Mouse (Mus musculus) neural tube, embryonic 12.5 days (tissue): ENCODE results near the gene Ica1. TPM values are rescaled to one million over a fixed set of nuclear protein-coding genes. Genes with fewer than 3 reads are reported as not detected.

ENCODE experiments used
- ATAC-seq: fragments of 200-750 bp; cut with Nextera tagmentation; 2 replicates; pipeline ENCODE4 v1.8.0; 2017; ENCODE audit warnings: low read depth, mild to moderate bottlenecking, moderate TSS enrichment, moderate library complexity; ENCODE audit not compliant: low FRiP score
- H3K27ac ChIP-seq: fragments of 300-500 bp; sonication (generic); 2 replicates; pipeline ENCODE4 v1.5.1; 2016
- H3K27me3 ChIP-seq: fragments of 300-500 bp; sonication (generic); replicated peaks from 2 replicates; pipeline ENCODE4 v1.6.1; 2016; ENCODE audit warnings: mild to moderate bottlenecking
- H3K36me3 ChIP-seq: fragments of 300-500 bp; sonication (generic); 2 replicates; pipeline ENCODE4 v1.6.1; 2016; ENCODE audit warnings: mild to moderate bottlenecking
- H3K4me1 ChIP-seq: fragments of 300-500 bp; sonication (generic); 2 replicates; pipeline ENCODE4 v1.6.1; 2016
- H3K4me2 ChIP-seq: fragments of 300-500 bp; sonication (generic); replicated peaks from 2 replicates; pipeline ENCODE4 v1.6.1; 2016; ENCODE audit warnings: mild to moderate bottlenecking
- H3K4me3 ChIP-seq: fragments of 300-500 bp; sonication (generic); 2 replicates; pipeline ENCODE4 v1.5.1; 2016
- H3K9ac ChIP-seq: fragments of 300-500 bp; sonication (generic); 2 replicates; pipeline ENCODE4 v1.6.1; 2016; ENCODE audit warnings: mild to moderate bottlenecking
- H3K9me3 ChIP-seq: fragments of 300-500 bp; sonication (generic); 2 replicates; pipeline ENCODE4 v1.6.1; 2016; ENCODE audit warnings: mild to moderate bottlenecking
- WGBS: fragments of 180-500 bp; shearing (Covaris S2); methylation state at CpG from one replicate; pipeline ENCODE4 v1.1.7; 2016; 5-methylcytosine and 5-hydroxymethylcytosine counted together
- polyA plus RNA-seq: library from polyadenylated mRNA; unstranded; fragments of >200 nt; fragmentation: Nextera tagmentation; extraction: Ambion mirVana; gene quantifications from 2 replicates; pipeline ENCODE4 v1.2.1, GENCODE M21; 2016

Ica1 gene
- 23.8 and 26.4 TPM in 2 replicates for polyA plus RNA-seq

DNA sequence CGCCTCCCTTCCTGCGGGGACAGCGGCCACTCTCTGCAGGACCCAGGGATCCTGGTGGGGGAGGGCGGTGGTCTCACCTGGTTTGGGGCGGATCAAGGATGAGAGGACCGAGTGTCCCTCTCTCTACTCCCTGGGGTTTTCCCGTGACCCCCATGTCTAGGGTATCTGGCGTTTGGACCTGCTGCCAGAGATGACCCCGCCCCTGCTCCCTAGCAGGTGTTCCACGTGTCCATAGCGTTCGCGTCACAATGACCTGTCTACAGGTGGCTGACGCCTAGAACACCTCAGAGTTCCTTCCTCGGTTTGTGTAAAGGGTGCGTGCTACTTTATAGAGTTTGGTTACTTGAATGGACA, at the start of gene Ica1:
Ica1 (minus strand) TSS at position 193 of the 354 bp plus-strand sequence.
- ATAC-seq, result peak; percentile 63; the same call in 1 of the 2 replicates

DNA sequence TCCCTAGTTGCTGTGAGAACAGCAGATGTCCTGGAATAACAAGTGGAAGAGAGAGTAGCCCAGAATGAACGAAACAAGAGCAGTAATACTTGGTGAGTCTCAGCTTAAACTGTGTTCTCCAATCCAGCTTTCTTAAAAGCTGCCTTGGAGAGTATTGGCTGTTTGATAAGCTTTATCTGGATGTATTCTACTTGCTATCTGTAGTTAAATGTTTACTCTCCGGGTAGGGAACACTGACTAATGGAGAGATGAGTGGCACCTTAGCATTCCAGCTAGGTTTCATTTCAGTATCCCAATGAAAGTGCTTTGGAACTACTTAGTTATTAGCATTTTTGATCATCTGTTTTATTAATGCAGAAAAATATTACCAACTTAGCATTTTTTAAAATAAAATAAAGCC, 41.6 kb upstream of the Ica1 start:
- WGBS, result 88% methylated on average over 2 of the region's 2 CpGs
- no peak overlapping the region for H3K4me3 ChIP-seq
- no peaks in the 10 kb centered on the region for H3K4me1 ChIP-seq
- no peaks in the 10 kb centered on the region for H3K27me3 ChIP-seq
- no peaks in the 10 kb centered on the region for H3K9me3 ChIP-seq
- H3K4me2 ChIP-seq, result no peak overlapping the region
- H3K27ac ChIP-seq, result no peak overlapping the region
- no peak overlapping the region for H3K9ac ChIP-seq
- H3K36me3 ChIP-seq, result no peaks in the 10 kb centered on the region
- ATAC-seq, result no peak

More for the DNA sequence above, at the start of gene Ica1:
- Histone ChIP-seq H3K36me3 (no peaks in the 10 kb centered on the region), H3K4me2 (peak within 1 kb of the TSS; percentile 95), H3K27ac (no peak within 1 kb of the TSS), H3K4me3 (peak within 1 kb of the TSS; percentile 80), H3K9ac (peak within 1 kb of the TSS; percentile 84), H3K9me3 (no peaks in the 10 kb centered on the region), H3K27me3 (no peaks in the 10 kb centered on the region), H3K4me1 (peaks cover 4% of the 10 kb centered on the region; the same call in 1 of the 2 replicates)
- 2% methylated on average over 15 of the region's 16 CpGs for WGBS

DNA sequence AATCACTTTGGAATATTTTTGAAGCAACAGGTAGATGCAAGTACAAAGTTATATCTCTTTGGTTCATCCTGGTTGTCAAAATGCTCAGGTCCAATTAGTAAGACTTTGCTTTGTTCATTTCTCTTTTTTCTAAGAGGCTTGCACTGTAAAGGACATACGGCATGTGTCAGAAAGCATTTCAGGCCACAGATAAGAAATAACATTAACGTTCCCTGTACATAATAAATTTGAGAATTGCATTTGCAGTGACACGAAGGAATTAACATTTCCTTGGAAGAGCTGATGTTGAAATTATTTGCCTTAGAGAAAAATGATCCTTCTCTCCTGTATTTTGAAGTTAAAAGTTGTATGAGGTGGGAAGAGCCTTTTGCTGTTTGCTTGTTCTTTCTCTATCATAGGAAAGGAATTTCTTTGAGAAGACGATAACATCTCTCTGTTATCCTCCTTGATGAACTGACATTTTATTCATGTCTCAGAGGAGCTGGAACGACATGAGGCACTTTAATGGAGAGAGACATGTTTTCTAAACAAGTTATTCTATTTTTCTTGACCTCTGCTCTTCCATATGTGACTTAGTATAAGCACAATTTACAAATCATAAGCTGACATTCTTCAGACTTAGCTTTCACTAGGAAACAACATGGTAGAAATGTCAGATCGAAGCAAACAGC, 36.2 kb upstream of the Ica1 start:
- WGBS, result 87% methylated on average over 6 of the region's 6 CpGs
- Histone ChIP-seq H3K27ac (no peak overlapping the region), H3K36me3 (no peaks in the 10 kb centered on the region), H3K9ac (no peak overlapping the region), H3K4me2 (no peak overlapping the region), H3K9me3 (no peaks in the 10 kb centered on the region), H3K4me1 (no peaks in the 10 kb centered on the region), H3K4me3 (no peak overlapping the region), H3K27me3 (no peaks in the 10 kb centered on the region)
- ATAC-seq, result no peak

DNA sequence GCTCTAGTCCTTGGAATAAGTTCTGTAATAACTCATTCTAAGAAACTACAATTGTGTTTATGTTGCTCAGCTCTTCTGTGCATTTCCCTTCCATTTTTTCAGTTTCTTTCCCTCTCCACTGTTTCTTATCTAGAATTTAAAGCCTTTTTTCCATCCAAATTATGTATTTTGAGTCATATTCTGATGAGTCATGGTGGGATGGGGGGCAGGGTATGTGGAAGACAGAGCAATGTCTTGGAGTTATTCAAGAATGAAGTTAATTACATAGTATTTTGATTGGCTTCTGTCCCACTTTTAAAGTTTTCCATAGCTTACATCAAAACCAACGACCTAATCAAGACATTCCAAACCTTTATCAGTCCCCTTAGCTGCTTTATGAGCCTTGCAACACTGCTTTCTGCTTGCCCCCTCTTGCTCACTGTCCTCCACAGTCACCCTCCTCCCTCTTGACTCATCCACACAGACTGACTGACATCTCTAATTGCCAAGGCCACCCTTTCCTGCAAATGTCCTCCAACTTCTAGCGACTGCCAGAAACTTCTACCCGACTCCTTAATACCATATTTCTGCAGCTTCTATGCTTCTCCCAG, 24.4 kb upstream of the Ica1 start:
- Histone ChIP-seq H3K4me1 (no peaks in the 10 kb centered on the region), H3K9ac (no peak overlapping the region), H3K9me3 (no peaks in the 10 kb centered on the region), H3K27ac (no peak overlapping the region), H3K4me3 (no peak overlapping the region), H3K27me3 (no peaks in the 10 kb centered on the region), H3K4me2 (no peak overlapping the region), H3K36me3 (no peaks in the 10 kb centered on the region)
- WGBS, result 79% methylated on average over 3 of the region's 3 CpGs
- ATAC-seq, result no peak

DNA sequence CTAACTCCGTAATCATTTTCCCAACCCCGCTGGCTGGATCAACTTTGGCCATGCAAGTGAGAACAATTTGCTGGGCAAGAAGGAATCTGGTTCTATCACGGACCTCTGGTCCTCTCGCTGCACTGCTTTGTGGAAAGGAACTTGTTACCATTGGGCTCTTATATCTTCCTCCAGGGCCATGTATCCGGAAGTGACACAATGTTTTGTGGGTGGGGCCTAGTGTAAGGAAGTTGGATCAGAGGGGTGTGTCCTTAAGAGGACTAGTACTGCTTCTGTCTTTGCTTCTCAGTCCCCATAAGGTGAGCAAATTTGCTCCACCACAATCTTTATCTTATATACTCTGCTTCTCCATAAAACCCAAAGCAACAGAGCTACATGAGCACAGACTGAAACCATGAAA, 14.1 kb upstream of the Ica1 start:
- no peak overlapping the region for H3K4me3 ChIP-seq

DNA sequence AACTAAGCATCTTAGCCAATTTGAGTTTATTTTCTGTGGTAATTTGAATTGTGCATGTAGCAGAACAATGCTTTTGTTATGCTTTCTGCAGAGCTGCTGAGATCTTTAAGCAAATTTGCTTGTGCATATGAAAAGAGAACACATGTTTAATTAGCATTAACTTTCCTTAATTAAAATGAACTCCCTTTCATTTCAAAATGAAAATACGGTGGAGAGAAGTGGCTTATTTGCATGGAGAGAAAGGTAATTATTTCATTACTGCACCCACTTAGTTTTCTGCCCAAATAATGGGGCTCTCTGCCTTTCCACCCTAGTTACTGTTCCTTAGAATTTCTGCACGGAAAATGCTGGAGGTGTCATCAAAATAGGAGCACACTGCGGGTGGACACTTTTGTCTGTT, 13.5 kb upstream of the Ica1 start:
- H3K4me1 ChIP-seq, result no peaks in the 10 kb centered on the region
- H3K4me2 ChIP-seq, result no peak overlapping the region
- H3K4me3 ChIP-seq, result no peak overlapping the region
- no peak for ATAC-seq
- no peaks in the 10 kb centered on the region for H3K9me3 ChIP-seq
- no peaks in the 10 kb centered on the region for H3K27me3 ChIP-seq
- H3K36me3 ChIP-seq, result no peaks in the 10 kb centered on the region
- H3K27ac ChIP-seq, result no peak overlapping the region
- WGBS, result 75% methylated on average over 3 of the region's 3 CpGs
- H3K9ac ChIP-seq, result no peak overlapping the region

More for the DNA sequence above, 14.1 kb upstream of the Ica1 start:
- ATAC-seq, result no peak
- H3K9me3 ChIP-seq, result no peaks in the 10 kb centered on the region
- no peaks in the 10 kb centered on the region for H3K4me1 ChIP-seq
- no peak overlapping the region for H3K9ac ChIP-seq
- H3K4me2 ChIP-seq, result no peak overlapping the region
- WGBS, result 93% methylated on average over 5 of the region's 5 CpGs
- H3K27me3 ChIP-seq, result no peaks in the 10 kb centered on the region
- H3K27ac ChIP-seq, result no peak overlapping the region
- no peaks in the 10 kb centered on the region for H3K36me3 ChIP-seq

DNA sequence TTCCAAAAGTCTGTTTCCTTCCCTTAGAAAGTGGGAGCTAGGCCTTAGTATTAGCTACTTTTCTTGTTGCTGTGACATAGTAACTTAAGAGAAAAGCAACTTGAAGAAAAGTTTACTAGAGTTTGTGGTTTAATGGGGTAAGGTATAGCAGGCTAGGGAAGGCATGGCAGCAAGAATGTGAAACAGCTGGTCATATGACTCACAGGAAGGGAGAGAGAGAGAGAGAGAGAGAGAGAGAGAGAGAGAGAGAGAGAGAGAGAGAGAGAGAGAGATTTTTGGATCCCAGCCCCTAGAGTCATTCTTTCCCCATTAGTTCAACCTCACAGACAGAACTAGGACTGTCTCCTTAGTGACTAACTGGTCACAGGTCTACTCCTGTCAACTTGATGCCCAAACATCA, 2.3 kb upstream of the Ica1 start:
- H3K27me3 ChIP-seq, result no peaks in the 10 kb centered on the region
- ATAC-seq, result no peak
- H3K9ac ChIP-seq, result no peak overlapping the region
- peaks cover 4% of the 10 kb centered on the region; the same call in 1 of the 2 replicates for H3K4me1 ChIP-seq
- no peak overlapping the region for H3K27ac ChIP-seq
- no peak overlapping the region for H3K4me2 ChIP-seq
- H3K4me3 ChIP-seq, result no peak overlapping the region
- no peaks in the 10 kb centered on the region for H3K9me3 ChIP-seq
- H3K36me3 ChIP-seq, result no peaks in the 10 kb centered on the region

DNA sequence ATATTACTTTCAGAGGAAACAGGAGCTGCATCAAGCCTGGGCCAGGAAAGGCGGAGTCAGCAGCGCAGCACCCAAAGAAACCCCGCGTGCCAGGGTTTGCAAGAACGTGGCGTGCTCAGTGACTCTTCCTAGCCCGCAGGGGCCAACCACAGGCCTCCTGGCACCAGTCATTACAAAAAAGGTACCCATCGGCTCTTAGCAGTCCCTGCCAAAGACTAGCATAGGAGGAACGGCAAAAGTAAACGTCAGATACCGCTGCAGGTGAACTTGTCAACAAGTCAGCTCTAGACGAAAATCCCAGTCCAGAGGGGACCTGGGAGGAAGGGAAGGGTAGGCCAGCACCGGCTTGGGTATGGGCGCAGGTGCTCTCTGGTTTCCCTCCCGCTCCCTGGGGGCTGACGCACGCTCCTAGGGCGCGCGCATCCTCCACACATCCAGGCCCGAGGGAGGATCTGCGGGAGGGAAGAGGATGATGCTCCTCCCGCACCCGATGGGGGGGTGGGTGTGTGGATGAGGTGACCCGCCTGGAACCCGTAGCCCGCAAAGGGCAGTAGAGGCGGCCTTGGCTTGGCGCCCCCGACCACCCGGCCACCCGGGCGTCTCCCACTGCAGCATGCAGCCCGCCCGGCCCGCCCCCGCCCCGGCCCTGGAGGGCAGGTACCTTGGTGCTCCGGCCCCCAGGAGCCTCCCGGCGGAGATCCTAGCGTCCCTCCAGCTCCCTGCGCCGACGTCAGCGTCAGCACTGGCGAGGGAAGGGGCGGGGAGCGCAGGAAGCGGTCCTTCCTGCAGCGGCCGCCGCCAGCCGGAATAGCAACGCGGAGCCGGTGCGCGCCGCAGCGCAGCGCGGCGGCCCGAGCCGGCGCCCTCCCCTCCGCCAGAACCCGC, 635 bp downstream of the Ica1 start:
- Histone ChIP-seq H3K36me3 (no peaks in the 10 kb centered on the region), H3K27me3 (no peaks in the 10 kb centered on the region), H3K9me3 (no peaks in the 10 kb centered on the region), H3K4me3 (peak overlapping the region; percentile 80), H3K4me2 (peak overlapping the region; percentile 95), H3K9ac (peak overlapping the region; percentile 84), H3K27ac (no peak overlapping the region), H3K4me1 (peaks cover 4% of the 10 kb centered on the region; the same call in 1 of the 2 replicates)
- ATAC-seq, result peak; percentile 95
- 1% methylated on average over 68 of the region's 69 CpGs for WGBS

DNA sequence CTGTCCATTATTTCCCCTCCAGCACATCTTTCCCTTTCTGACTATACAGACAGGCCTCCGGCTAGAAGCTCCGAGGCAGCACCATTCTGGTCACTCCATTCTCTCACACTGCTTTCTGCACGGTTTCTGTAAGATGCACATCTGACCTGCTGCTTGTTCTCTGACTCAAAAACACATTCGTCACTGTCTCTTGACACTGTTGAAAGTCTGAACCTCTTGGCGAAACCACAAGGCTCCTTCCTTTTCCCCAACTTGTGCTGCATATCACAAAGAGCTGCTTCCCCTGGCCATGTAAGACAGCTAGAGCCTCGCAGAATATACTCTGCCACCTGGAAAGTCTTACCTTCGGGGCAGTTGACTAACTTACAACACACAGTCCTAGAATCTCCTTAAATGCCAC, 6.7 kb downstream of the Ica1 start:
- no peak for ATAC-seq
- H3K4me2 ChIP-seq, result no peak overlapping the region
- no peak overlapping the region for H3K27ac ChIP-seq
- H3K36me3 ChIP-seq, result no peaks in the 10 kb centered on the region
- no peaks in the 10 kb centered on the region for H3K9me3 ChIP-seq
- 75% methylated on average over 7 of the region's 7 CpGs for WGBS
- H3K9ac ChIP-seq, result no peak overlapping the region
- 0 out of 2 replicates have a peak, but pooled peaks cover 9% of the 10 kb centered on the region for H3K4me1 ChIP-seq
- H3K4me3 ChIP-seq, result no peak overlapping the region
- H3K27me3 ChIP-seq, result no peaks in the 10 kb centered on the region

DNA sequence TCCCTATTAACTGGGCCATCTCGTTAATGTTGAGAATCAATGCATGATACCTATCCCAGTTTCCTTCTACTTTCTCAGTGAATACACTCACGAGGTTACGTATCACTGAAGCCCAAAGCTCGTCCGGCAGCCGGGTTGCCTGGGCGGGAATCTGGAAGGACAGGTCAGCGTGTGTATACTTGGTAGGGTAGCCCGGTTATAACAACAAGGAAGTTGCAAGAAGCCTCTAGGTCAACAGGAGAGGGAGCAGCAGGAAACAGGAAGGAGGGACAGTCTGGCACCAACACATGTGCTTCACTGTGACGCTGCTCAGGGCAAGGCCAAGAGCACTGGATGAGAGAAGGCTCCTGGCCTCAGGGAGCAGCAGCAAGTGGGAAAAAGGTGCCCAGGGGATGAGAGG, 7.9 kb downstream of the Ica1 start:
- Histone ChIP-seq H3K27me3 (no peaks in the 10 kb centered on the region), H3K9me3 (no peaks in the 10 kb centered on the region), H3K4me3 (no peak overlapping the region), H3K36me3 (no peaks in the 10 kb centered on the region), H3K9ac (no peak overlapping the region), H3K4me2 (no peak overlapping the region), H3K4me1 (0 out of 2 replicates have a peak, but pooled peaks cover 9% of the 10 kb centered on the region), H3K27ac (no peak overlapping the region)
- WGBS, result 75% methylated on average over 10 of the region's 10 CpGs
- ATAC-seq, result no peak

DNA sequence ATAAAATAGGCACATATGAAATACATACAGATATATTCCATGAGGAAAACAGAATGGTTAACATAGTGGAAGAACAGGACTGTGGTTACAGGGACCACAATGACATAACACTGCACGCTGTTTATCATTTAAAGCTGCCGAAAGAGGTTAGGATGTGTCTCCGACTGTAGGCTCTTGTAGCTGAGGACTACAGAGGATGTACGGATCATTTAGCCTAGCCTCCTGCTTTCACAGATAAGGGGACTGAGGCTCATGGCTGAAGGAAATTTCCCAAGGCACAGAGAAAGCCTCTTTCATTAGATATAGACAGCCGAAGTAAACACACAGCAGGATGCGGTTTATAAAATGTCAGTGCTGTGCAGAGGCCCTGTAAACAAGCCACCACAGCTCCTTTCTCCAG, 8.5 kb downstream of the Ica1 start:
- 68% methylated on average over 6 of the region's 6 CpGs for WGBS
- Histone ChIP-seq H3K9ac (no peak overlapping the region), H3K27ac (no peak overlapping the region), H3K4me1 (0 out of 2 replicates have a peak, but pooled peaks cover 9% of the 10 kb centered on the region), H3K27me3 (no peaks in the 10 kb centered on the region), H3K36me3 (no peaks in the 10 kb centered on the region), H3K4me2 (no peak overlapping the region), H3K9me3 (no peaks in the 10 kb centered on the region), H3K4me3 (no peak overlapping the region)
- no peak for ATAC-seq

DNA sequence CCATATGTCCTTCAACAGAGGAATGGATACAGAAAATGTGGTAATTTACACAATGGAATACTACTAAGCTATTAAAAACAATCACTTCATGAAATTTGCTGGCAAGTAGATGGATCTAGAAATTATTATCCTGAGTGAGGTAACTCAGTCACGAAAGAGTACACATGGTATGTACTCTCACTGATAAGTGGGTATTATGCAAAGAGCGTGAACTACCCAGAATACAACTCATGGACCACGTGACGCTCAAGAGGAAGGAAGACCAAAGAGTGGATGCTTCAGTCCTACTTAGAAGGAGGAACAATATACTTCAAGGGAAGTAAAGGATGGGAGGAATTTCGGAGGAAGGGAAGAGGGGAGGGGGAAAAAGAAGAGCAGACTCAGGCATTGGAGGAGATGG, 11.6 kb downstream of the Ica1 start:
- ATAC-seq, result no peak

More for the DNA sequence above, 11.6 kb downstream of the Ica1 start:
- Histone ChIP-seq H3K4me1 (0 out of 2 replicates have a peak, but pooled peaks cover 9% of the 10 kb centered on the region), H3K4me3 (no peak overlapping the region), H3K9ac (no peak overlapping the region), H3K4me2 (no peak overlapping the region), H3K36me3 (no peaks in the 10 kb centered on the region), H3K9me3 (no peaks in the 10 kb centered on the region), H3K27me3 (no peaks in the 10 kb centered on the region), H3K27ac (no peak overlapping the region)
- WGBS, result 92% methylated on average over 5 of the region's 5 CpGs
